Mouse (Mus musculus): ENCODE data around the gene Cand2.
"Not testable (repeated sequence)": the region's sequence is repeated elsewhere in the genome, so short reads cannot be mapped to it uniquely, and the experiment has no call there.

Gene Cand2

GRCm38 (mm10) chr6:115773966-115774413, 348 bp upstream of the Cand2 start:
- DNase-seq (ENCODE audit: low spot score in 2 of 2) = no peak

GRCm38 (mm10) chr6:115775838-115776237, 1.5 kb downstream of the Cand2 start:
- no peak for DNase-seq (ENCODE audit: low spot score in 2 of 2)

- no peak for DNase-seq (ENCODE audit: low spot score in 2 of 2)
Measured at GRCm38 (mm10) chr6:115776363-115776762, 2.0 kb downstream of the Cand2 start.

- no peak for DNase-seq (ENCODE audit: low spot score in 2 of 2)
Measured at GRCm38 (mm10) chr6:115782781-115783180, 8.4 kb downstream of the Cand2 start.

GRCm38 (mm10) chr6:115791016-115791415, 16.7 kb downstream of the Cand2 start:
- DNase-seq (ENCODE audit: low spot score in 2 of 2) = no peak

- DNase-seq (ENCODE audit: low spot score in 2 of 2) = no peak
Measured at GRCm38 (mm10) chr6:115791842-115792686, 17.7 kb downstream of the Cand2 start.

GRCm38 (mm10) chr6:115792691-115793215, 18.4 kb downstream of the Cand2 start:
- no peak for DNase-seq (ENCODE audit: low spot score in 2 of 2)

GRCm38 (mm10) chr6:115801811-115802210, 27.5 kb downstream of the Cand2 start:
- DNase-seq (ENCODE audit: low spot score in 2 of 2) = no peak

- DNase-seq (ENCODE audit: low spot score in 2 of 2) = peak; percentile 82 to 87
Measured at GRCm38 (mm10) chr6:115803541-115804382, 29.4 kb downstream of the Cand2 start.

- DNase-seq (ENCODE audit: low spot score in 2 of 2) = no peak
Measured at GRCm38 (mm10) chr6:115804432-115805192, 30.3 kb downstream of the Cand2 start.

GRCm38 (mm10) chr6:115807464-115808195, 33.3 kb downstream of the Cand2 start:
- DNase-seq (ENCODE audit: low spot score in 2 of 2) = no peak

- DNase-seq (ENCODE audit: low spot score in 2 of 2) = no peak
Measured at GRCm38 (mm10) chr6:115808196-115808487, 33.8 kb downstream of the Cand2 start.

GRCm38 (mm10) chr6:115808488-115809231, 34.3 kb downstream of the Cand2 start, which contains the start of gene Rpl32:
TSS of gene Rpl32 (minus strand) at chr6:115808747.
- peak; percentile 89 to 91 for DNase-seq (ENCODE audit: low spot score in 2 of 2)

GRCm38 (mm10) chr6:115811606-115812005, 37.3 kb downstream of the Cand2 start:
- no peak for DNase-seq (ENCODE audit: low spot score in 2 of 2)

- DNase-seq (ENCODE audit: low spot score in 2 of 2) = peak; percentile 50 to 70
Measured at GRCm38 (mm10) chr6:115814104-115814503, 39.8 kb downstream of the Cand2 start.

- DNase-seq (ENCODE audit: low spot score in 2 of 2) = no peak
Measured at GRCm38 (mm10) chr6:115815041-115815440, 40.7 kb downstream of the Cand2 start.

- DNase-seq (ENCODE audit: low spot score in 2 of 2) = no peak
Measured at GRCm38 (mm10) chr6:115818129-115818528, 43.8 kb downstream of the Cand2 start.

- DNase-seq (ENCODE audit: low spot score in 2 of 2) = no peak
Measured at GRCm38 (mm10) chr6:115821216-115821993, 47.1 kb downstream of the Cand2 start.

- DNase-seq (ENCODE audit: low spot score in 2 of 2) = not testable (repeated sequence)
Measured at GRCm38 (mm10) chr6:115823850-115824464, 49.6 kb downstream of the Cand2 start.
